Mouse (Mus musculus): ENCODE results near the gene Dab1. TPM values are rescaled to one million over a fixed set of nuclear protein-coding genes. Genes with fewer than 3 reads are reported as not detected.

The Dab1 gene
- polyA plus RNA-seq, 2 experiments = 0.19 to 0.34 TPM

DNA sequence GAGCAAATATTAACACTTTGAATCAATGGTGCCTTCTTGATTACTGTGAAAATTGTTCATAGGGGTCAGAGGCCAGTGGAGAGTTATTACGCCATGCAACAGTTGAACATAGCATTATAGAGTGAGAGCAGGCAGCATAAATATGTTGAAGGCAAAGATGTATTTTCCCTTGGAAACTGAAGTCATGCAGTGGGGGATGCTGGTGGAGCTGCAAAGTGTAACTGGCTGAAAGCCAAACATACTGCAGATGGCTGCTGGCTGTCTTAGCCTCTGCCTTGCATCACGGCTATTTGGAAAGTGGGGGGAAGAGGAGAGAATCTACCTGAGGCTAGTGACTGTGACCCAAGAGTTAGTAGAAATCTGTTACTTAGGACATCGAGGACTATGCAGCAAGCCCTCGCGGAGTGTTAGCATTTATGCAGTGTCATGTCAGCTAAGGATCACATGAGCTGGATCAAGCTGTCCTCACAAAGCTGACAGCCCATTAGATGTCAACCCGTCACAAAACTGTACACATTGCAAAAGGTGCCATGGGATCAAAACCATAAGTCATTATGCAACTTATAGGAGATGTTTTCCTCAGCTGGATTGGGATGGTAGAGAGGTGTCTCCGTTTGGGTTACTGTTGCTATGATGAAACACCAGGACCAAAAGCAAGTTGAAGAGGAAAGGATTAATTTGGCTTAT lies 164.5 kb downstream of the Dab1 start:
- no peak overlapping the region for H3K4me3 ChIP-seq (ENCODE audit: insufficient read depth in 1 of 2, low read depth in 2 of 2, low read length in 2 of 2)
- ATAC-seq (ENCODE audit: insufficient read depth) (no peak), DNase-seq (ENCODE audit: low read depth in 3 of 3, low spot score in 3 of 3) (no peak)
- H3K4me1 ChIP-seq (replicated peaks; ENCODE audit: control insufficient read depth in 2 of 2, insufficient read depth in 2 of 2, low read length in 1 of 2) = no peaks in the 10 kb centered on the region
- no peak overlapping the region for H3K9ac ChIP-seq (replicated peaks)
- H3K9me3 ChIP-seq (ENCODE audit: control insufficient read depth, low read length) = no peaks in the 10 kb centered on the region
- 62% methylated on average over 7 of the region's 7 CpGs for WGBS (ENCODE audit: insufficient replicate concordance)
- no peaks in the 10 kb centered on the region for H3K36me3 ChIP-seq (replicated peaks; ENCODE audit: control insufficient read depth, insufficient read depth, low read depth)
- TF ChIP-seq CTCF (IDR thresholded peaks at IDR 0.05; ENCODE audit: low read depth) = no peak
- no peak for TF ChIP-seq EP300 (IDR thresholded peaks at IDR 0.05; ENCODE audit: low read depth)
- H3K4me2 ChIP-seq (ENCODE audit: low read depth) = no peak overlapping the region
- H3K27ac ChIP-seq = no peak overlapping the region
- H3K27me3 ChIP-seq (ENCODE audit: control insufficient read depth, insufficient read depth, low read length) = no peaks in the 10 kb centered on the region

DNA sequence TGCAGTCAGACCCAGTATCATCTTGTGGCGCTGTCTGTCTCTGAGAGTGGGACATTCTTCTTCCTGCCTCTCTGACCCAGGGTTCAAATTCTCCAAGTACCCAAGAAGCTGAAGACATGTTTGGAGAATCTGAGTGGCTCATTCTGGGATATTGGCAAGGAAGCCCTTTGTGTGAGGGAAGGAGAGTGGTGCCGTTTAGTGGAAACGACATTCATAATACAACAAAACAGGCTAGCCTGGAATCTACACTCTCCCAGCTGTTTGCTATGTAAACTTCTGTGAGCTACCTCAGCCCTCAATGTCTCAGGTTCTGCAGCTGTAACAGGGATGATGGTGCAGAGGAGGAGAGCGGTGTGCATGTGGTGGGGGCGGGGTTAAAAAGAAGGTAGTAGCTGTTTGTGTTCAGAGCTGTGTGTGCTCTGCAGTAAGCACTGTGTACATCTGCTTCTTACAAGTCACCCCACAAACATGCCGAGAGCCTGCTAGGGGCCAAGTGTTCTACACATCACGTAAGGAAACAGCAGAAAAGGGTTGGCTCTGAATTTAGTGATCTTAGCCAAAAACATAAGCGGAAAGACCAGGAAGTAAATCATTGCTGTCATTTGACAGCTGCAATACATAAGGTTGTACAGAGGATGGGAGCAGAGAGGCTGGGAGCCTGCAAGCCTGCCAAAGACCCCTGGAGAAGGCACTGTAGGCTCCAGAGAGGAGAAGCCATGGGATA lies 174.6 kb downstream of the Dab1 start:
- no peak for DNase-seq (ENCODE audit: low read depth in 3 of 3, low spot score in 3 of 3)

GRCm38 (mm10) chr4:103796416-103796815 lies 177.3 kb downstream of the Dab1 start:
- DNase-seq (ENCODE audit: low read depth in 3 of 3, low spot score in 3 of 3) = no peak

More for the DNA sequence above, 174.6 kb downstream of the Dab1 start:
- no peak overlapping the region for H3K27ac ChIP-seq
- TF ChIP-seq CTCF (IDR thresholded peaks at IDR 0.05; ENCODE audit: low read depth) (no peak), EP300 (IDR thresholded peaks at IDR 0.05; ENCODE audit: low read depth) (no peak)
- H3K4me3 ChIP-seq (ENCODE audit: insufficient read depth in 1 of 2, low read depth in 2 of 2, low read length in 2 of 2) = no peak overlapping the region
- WGBS (ENCODE audit: insufficient replicate concordance) = 61% methylated on average over 8 of the region's 8 CpGs
- ATAC-seq (ENCODE audit: insufficient read depth) = no peak
- no peak overlapping the region for H3K9ac ChIP-seq (replicated peaks)
- no peaks in the 10 kb centered on the region for H3K4me1 ChIP-seq (replicated peaks; ENCODE audit: control insufficient read depth in 2 of 2, insufficient read depth in 2 of 2, low read length in 1 of 2)
- H3K9me3 ChIP-seq (ENCODE audit: control insufficient read depth, low read length) = no peaks in the 10 kb centered on the region
- no peaks in the 10 kb centered on the region for H3K27me3 ChIP-seq (ENCODE audit: control insufficient read depth, insufficient read depth, low read length)
- H3K4me2 ChIP-seq (ENCODE audit: low read depth) = no peak overlapping the region
- no peaks in the 10 kb centered on the region for H3K36me3 ChIP-seq (replicated peaks; ENCODE audit: control insufficient read depth, insufficient read depth, low read depth)

GRCm38 (mm10) chr4:103802439-103802838 lies 183.3 kb downstream of the Dab1 start:
- Histone ChIP-seq H3K4me1 (replicated peaks; ENCODE audit: control insufficient read depth in 2 of 2, insufficient read depth in 2 of 2, low read length in 1 of 2) (no peaks in the 10 kb centered on the region), H3K4me2 (ENCODE audit: low read depth) (no peak overlapping the region), H3K9me3 (ENCODE audit: control insufficient read depth, low read length) (no peaks in the 10 kb centered on the region), H3K27ac (no peak overlapping the region), H3K36me3 (replicated peaks; ENCODE audit: control insufficient read depth, insufficient read depth, low read depth) (no peaks in the 10 kb centered on the region), H3K9ac (replicated peaks) (no peak overlapping the region), H3K27me3 (ENCODE audit: control insufficient read depth, insufficient read depth, low read length) (no peaks in the 10 kb centered on the region), H3K4me3 (ENCODE audit: insufficient read depth in 1 of 2, low read depth in 2 of 2, low read length in 2 of 2) (no peak overlapping the region)
- 67% methylated on average over 4 of the region's 4 CpGs for WGBS (ENCODE audit: insufficient replicate concordance)
- TF ChIP-seq CTCF (IDR thresholded peaks at IDR 0.05; ENCODE audit: low read depth) (no peak), EP300 (IDR thresholded peaks at IDR 0.05; ENCODE audit: low read depth) (no peak)
- ATAC-seq (ENCODE audit: insufficient read depth) = no peak
- DNase-seq (ENCODE audit: low read depth in 3 of 3, low spot score in 3 of 3) = no peak

More at GRCm38 (mm10) chr4:103796416-103796815, 177.3 kb downstream of the Dab1 start:
- Histone ChIP-seq H3K27me3 (ENCODE audit: control insufficient read depth, insufficient read depth, low read length) (no peaks in the 10 kb centered on the region), H3K9ac (replicated peaks) (no peak overlapping the region), H3K4me2 (ENCODE audit: low read depth) (no peak overlapping the region), H3K36me3 (replicated peaks; ENCODE audit: control insufficient read depth, insufficient read depth, low read depth) (no peaks in the 10 kb centered on the region), H3K27ac (no peak overlapping the region), H3K4me3 (ENCODE audit: insufficient read depth in 1 of 2, low read depth in 2 of 2, low read length in 2 of 2) (no peak overlapping the region), H3K4me1 (replicated peaks; ENCODE audit: control insufficient read depth in 2 of 2, insufficient read depth in 2 of 2, low read length in 1 of 2) (no peaks in the 10 kb centered on the region), H3K9me3 (ENCODE audit: control insufficient read depth, low read length) (no peaks in the 10 kb centered on the region)
- TF ChIP-seq CTCF (IDR thresholded peaks at IDR 0.05; ENCODE audit: low read depth) = no peak
- TF ChIP-seq EP300 (IDR thresholded peaks at IDR 0.05; ENCODE audit: low read depth) = no peak
- ATAC-seq (ENCODE audit: insufficient read depth) = no peak
- WGBS (ENCODE audit: insufficient replicate concordance) = 61% methylated on average over 6 of the region's 6 CpGs

DNA sequence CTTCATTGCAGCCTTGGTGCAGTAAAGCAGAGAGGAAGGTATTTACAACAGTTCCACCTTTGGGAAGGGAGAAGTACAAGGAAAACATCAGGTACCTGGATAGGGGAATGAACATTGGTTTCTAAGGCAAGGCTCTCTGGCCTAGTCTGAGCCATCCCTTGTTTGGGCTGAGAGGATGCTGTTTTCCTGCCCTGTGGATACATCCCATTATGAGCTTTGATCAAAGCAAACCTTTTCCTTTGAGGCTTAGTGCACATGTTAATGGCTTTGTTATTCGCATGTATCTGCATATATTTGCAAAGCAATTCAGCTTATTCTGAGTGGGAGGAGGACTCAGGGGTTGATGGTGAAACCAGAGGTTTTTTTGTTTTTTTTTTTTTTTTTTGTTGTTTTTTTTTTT lies 185.3 kb downstream of the Dab1 start:
- Histone ChIP-seq H3K36me3 (replicated peaks; ENCODE audit: control insufficient read depth, insufficient read depth, low read depth) (no peaks in the 10 kb centered on the region), H3K4me1 (replicated peaks; ENCODE audit: control insufficient read depth in 2 of 2, insufficient read depth in 2 of 2, low read length in 1 of 2) (no peaks in the 10 kb centered on the region), H3K9me3 (ENCODE audit: control insufficient read depth, low read length) (no peaks in the 10 kb centered on the region), H3K27ac (no peak overlapping the region), H3K27me3 (ENCODE audit: control insufficient read depth, insufficient read depth, low read length) (no peaks in the 10 kb centered on the region), H3K4me3 (ENCODE audit: insufficient read depth in 1 of 2, low read depth in 2 of 2, low read length in 2 of 2) (no peak overlapping the region), H3K9ac (replicated peaks) (no peak overlapping the region), H3K4me2 (ENCODE audit: low read depth) (no peak overlapping the region)
- WGBS (ENCODE audit: insufficient replicate concordance) = 19% methylated on average over 1 of the region's 1 CpGs
- ATAC-seq (ENCODE audit: insufficient read depth) = no peak
- TF ChIP-seq EP300 (IDR thresholded peaks at IDR 0.05; ENCODE audit: low read depth) (no peak), CTCF (IDR thresholded peaks at IDR 0.05; ENCODE audit: low read depth) (no peak)
- DNase-seq (ENCODE audit: low read depth in 3 of 3, low spot score in 3 of 3) = no peak
